Mouse (Mus musculus) heart, embryonic 15.5 days (tissue): ENCODE measurements at regions not wholly inside any gene's neighbourhood (a gene's known extent, or its start where the extent isn't known, plus 50 kb on each side); places are given as distances from the start of the nearest gene placed in this dataset.
A peak's percentile ranks its signal among the peaks of the same experiment; 100 is the strongest.

Experiments
- ATAC-seq: fragments of 200-750 bp; cut with Nextera tagmentation; replicated peaks from 2 replicates; pipeline ENCODE4 v1.8.0; 2017; ENCODE audit warnings: low read depth, moderate TSS enrichment; ENCODE audit not compliant: insufficient number of reproducible peaks, insufficient read depth, low FRiP score
- H3K27ac ChIP-seq: fragments of 300-500 bp; sonication (generic); 2 replicates; pipeline ENCODE4 v1.5.1; 2015; ENCODE audit warnings: mild to moderate bottlenecking, inconsistent platforms
- H3K27me3 ChIP-seq: fragments of 300-500 bp; sonication (generic); 2 replicates; pipeline ENCODE4 v1.6.1; 2015; ENCODE audit warnings: inconsistent platforms
- H3K36me3 ChIP-seq: fragments of 300-500 bp; sonication (generic); 2 replicates; pipeline ENCODE4 v1.6.1; 2015; ENCODE audit warnings: mild to moderate bottlenecking, inconsistent platforms
- H3K4me1 ChIP-seq: fragments of 300-500 bp; sonication (generic); replicated peaks from 2 replicates; pipeline ENCODE4 v1.6.1; 2015; ENCODE audit warnings: inconsistent platforms
- H3K4me2 ChIP-seq: fragments of 300-500 bp; sonication (generic); 2 replicates; pipeline ENCODE4 v1.6.1; 2015; ENCODE audit warnings: inconsistent platforms, mild to moderate bottlenecking, moderate library complexity
- H3K4me3 ChIP-seq: fragments of 300-500 bp; sonication (generic); 2 replicates; pipeline ENCODE4 v1.5.1; 2015; ENCODE audit warnings: mild to moderate bottlenecking, inconsistent platforms
- H3K9ac ChIP-seq: fragments of 300-500 bp; sonication (generic); 2 replicates; pipeline ENCODE4 v1.6.1; 2015; ENCODE audit warnings: mild to moderate bottlenecking, inconsistent platforms
- H3K9me3 ChIP-seq: fragments of 300-500 bp; sonication (generic); replicated peaks from 2 replicates; pipeline ENCODE4 v1.6.1; 2016; ENCODE audit warnings: inconsistent platforms
- WGBS: fragments of 180-500 bp; shearing (Covaris S2); methylation state at CpG from one replicate; pipeline ENCODE4 v1.1.7; 2015; ENCODE audit warnings: mixed read lengths; 5-methylcytosine and 5-hydroxymethylcytosine counted together

- H3K9me3 ChIP-seq, result no peaks in the 10 kb centered on the region
- no peaks in the 10 kb centered on the region for H3K27me3 ChIP-seq
- H3K4me3 ChIP-seq, result no peak overlapping the region
- H3K27ac ChIP-seq, result no peak overlapping the region
- no peak overlapping the region for H3K4me2 ChIP-seq
- no peaks in the 10 kb centered on the region for H3K36me3 ChIP-seq
- no peak overlapping the region for H3K9ac ChIP-seq
- no peaks in the 10 kb centered on the region for H3K4me1 ChIP-seq
- ATAC-seq, result no peak
Measured at GRCm38 (mm10) chr10:126480382-126480781, 420.8 kb downstream of the Atp23 start.

GRCm38 (mm10) chr10:126479743-126480142 lies 421.4 kb downstream of the Atp23 start:
- Histone ChIP-seq H3K27me3 (no peaks in the 10 kb centered on the region), H3K27ac (no peak overlapping the region), H3K4me2 (no peak overlapping the region), H3K4me1 (no peaks in the 10 kb centered on the region), H3K9ac (no peak overlapping the region), H3K9me3 (no peaks in the 10 kb centered on the region), H3K4me3 (no peak overlapping the region), H3K36me3 (no peaks in the 10 kb centered on the region)
- no peak for ATAC-seq
- WGBS, result 34% methylated on average over 2 of the region's 2 CpGs

- Histone ChIP-seq H3K9ac (no peak overlapping the region), H3K27me3 (no peaks in the 10 kb centered on the region), H3K36me3 (no peaks in the 10 kb centered on the region), H3K4me1 (no peaks in the 10 kb centered on the region), H3K9me3 (no peaks in the 10 kb centered on the region), H3K27ac (no peak overlapping the region), H3K4me3 (no peak overlapping the region), H3K4me2 (no peak overlapping the region)
- WGBS, result 59% methylated on average over 6 of the region's 6 CpGs
- no peak for ATAC-seq
Measured at GRCm38 (mm10) chr10:126473050-126473719, 428.0 kb downstream of the Atp23 start.

GRCm38 (mm10) chr10:126470838-126471491 lies 430.2 kb downstream of the Atp23 start:
- no peaks in the 10 kb centered on the region for H3K4me1 ChIP-seq
- no peaks in the 10 kb centered on the region for H3K9me3 ChIP-seq
- 70% methylated on average over 4 of the region's 4 CpGs for WGBS
- no peak overlapping the region for H3K9ac ChIP-seq
- H3K27me3 ChIP-seq, result no peaks in the 10 kb centered on the region
- H3K4me3 ChIP-seq, result no peak overlapping the region
- no peak overlapping the region for H3K27ac ChIP-seq
- H3K36me3 ChIP-seq, result no peaks in the 10 kb centered on the region
- ATAC-seq, result 0 out of 2 replicates have a peak, but pooled peaks have one; percentile 7
- H3K4me2 ChIP-seq, result no peak overlapping the region

- Histone ChIP-seq H3K4me2 (no peak overlapping the region), H3K4me1 (no peaks in the 10 kb centered on the region)
- 64% methylated on average over 1 of the region's 1 CpGs for WGBS
Measured at GRCm38 (mm10) chr10:126462770-126463169, 438.4 kb downstream of the Atp23 start.

GRCm38 (mm10) chr10:126458523-126458922 lies 442.6 kb downstream of the Atp23 start:
- H3K9ac ChIP-seq, result no peak overlapping the region
- H3K27me3 ChIP-seq, result no peaks in the 10 kb centered on the region
- no peaks in the 10 kb centered on the region for H3K4me1 ChIP-seq
- H3K36me3 ChIP-seq, result no peaks in the 10 kb centered on the region
- no peak overlapping the region for H3K4me3 ChIP-seq
- no peak for ATAC-seq
- no peak overlapping the region for H3K27ac ChIP-seq
- no peaks in the 10 kb centered on the region for H3K9me3 ChIP-seq
- H3K4me2 ChIP-seq, result no peak overlapping the region
- 65% methylated on average over 5 of the region's 5 CpGs for WGBS

More at GRCm38 (mm10) chr10:126462770-126463169, 438.4 kb downstream of the Atp23 start:
- Histone ChIP-seq H3K4me3 (no peak overlapping the region), H3K27me3 (no peaks in the 10 kb centered on the region), H3K36me3 (no peaks in the 10 kb centered on the region), H3K27ac (no peak overlapping the region), H3K9ac (no peak overlapping the region), H3K9me3 (no peaks in the 10 kb centered on the region)
- ATAC-seq, result no peak

GRCm38 (mm10) chr10:126452757-126453528 lies 448.2 kb downstream of the Atp23 start:
- H3K4me1 ChIP-seq, result no peaks in the 10 kb centered on the region
- 80% methylated on average over 15 of the region's 15 CpGs for WGBS
- no peaks in the 10 kb centered on the region for H3K36me3 ChIP-seq
- no peak for ATAC-seq
- no peaks in the 10 kb centered on the region for H3K9me3 ChIP-seq
- H3K27ac ChIP-seq, result no peak overlapping the region
- H3K27me3 ChIP-seq, result no peaks in the 10 kb centered on the region
- no peak overlapping the region for H3K4me2 ChIP-seq
- H3K4me3 ChIP-seq, result no peak overlapping the region
- H3K9ac ChIP-seq, result no peak overlapping the region

GRCm38 (mm10) chr10:126452057-126452622 lies 449.0 kb downstream of the Atp23 start:
- Histone ChIP-seq H3K9me3 (no peaks in the 10 kb centered on the region), H3K4me3 (no peak overlapping the region), H3K27ac (no peak overlapping the region), H3K36me3 (no peaks in the 10 kb centered on the region), H3K9ac (no peak overlapping the region), H3K4me2 (no peak overlapping the region), H3K27me3 (no peaks in the 10 kb centered on the region), H3K4me1 (no peaks in the 10 kb centered on the region)
- WGBS, result 77% methylated on average over 10 of the region's 10 CpGs
- ATAC-seq, result no peak

GRCm38 (mm10) chr10:126431222-126431621 lies 465.3 kb downstream of the Lrig3 start:
- no peak for ATAC-seq
- Histone ChIP-seq H3K27ac (no peak overlapping the region), H3K4me1 (no peaks in the 10 kb centered on the region)

GRCm38 (mm10) chr10:126430346-126430745 lies 464.4 kb downstream of the Lrig3 start:
- H3K4me2 ChIP-seq, result no peak overlapping the region
- no peak overlapping the region for H3K27ac ChIP-seq
- H3K4me1 ChIP-seq, result no peaks in the 10 kb centered on the region
- no peaks in the 10 kb centered on the region for H3K36me3 ChIP-seq
- H3K9me3 ChIP-seq, result no peaks in the 10 kb centered on the region
- no peak overlapping the region for H3K9ac ChIP-seq
- 86% methylated on average over 8 of the region's 8 CpGs for WGBS
- no peak for ATAC-seq
- H3K27me3 ChIP-seq, result no peaks in the 10 kb centered on the region
- H3K4me3 ChIP-seq, result no peak overlapping the region

More at GRCm38 (mm10) chr10:126431222-126431621, 465.3 kb downstream of the Lrig3 start:
- Histone ChIP-seq H3K9ac (no peak overlapping the region), H3K36me3 (no peaks in the 10 kb centered on the region), H3K9me3 (no peaks in the 10 kb centered on the region), H3K4me2 (no peak overlapping the region), H3K27me3 (no peaks in the 10 kb centered on the region), H3K4me3 (no peak overlapping the region)

- H3K4me3 ChIP-seq, result no peak overlapping the region
- no peak for ATAC-seq
- WGBS, result 71% methylated on average over 1 of the region's 1 CpGs
Measured at GRCm38 (mm10) chr10:126429502-126429901, 463.5 kb downstream of the Lrig3 start.

More at GRCm38 (mm10) chr10:126429502-126429901, 463.5 kb downstream of the Lrig3 start:
- H3K9ac ChIP-seq, result no peak overlapping the region
- H3K9me3 ChIP-seq, result no peaks in the 10 kb centered on the region
- no peak overlapping the region for H3K4me2 ChIP-seq
- H3K27me3 ChIP-seq, result no peaks in the 10 kb centered on the region
- H3K27ac ChIP-seq, result no peak overlapping the region
- H3K4me1 ChIP-seq, result no peaks in the 10 kb centered on the region
- no peaks in the 10 kb centered on the region for H3K36me3 ChIP-seq
